Mouse (Mus musculus) ES-Bruce4 (cell line): ENCODE results near the gene Astl. TPM values are rescaled to one million over a fixed set of nuclear protein-coding genes. Genes with fewer than 3 reads are reported as not detected.

Experiments used
- H3K27ac ChIP-seq: 2 replicates; pipeline ENCODE4 v1.5.1; 2012; ENCODE audit warnings: low read length, inconsistent platforms; ENCODE audit not compliant: insufficient read depth
- H3K27me3 ChIP-seq: 2 replicates; pipeline ENCODE4 v1.6.1; 2012; ENCODE audit warnings: mild to moderate bottlenecking, low read length, inconsistent platforms; ENCODE audit not compliant: control insufficient read depth, poor library complexity, insufficient read depth, severe bottlenecking
- H3K36me3 ChIP-seq: 2 replicates; pipeline ENCODE4 v1.6.1; 2012; ENCODE audit warnings: inconsistent platforms, mild to moderate bottlenecking, low read length, moderate library complexity; ENCODE audit not compliant: control insufficient read depth, poor library complexity, insufficient read depth, severe bottlenecking
- H3K4me1 ChIP-seq: one replicate; pipeline ENCODE4 v1.8.1; 2011; ENCODE audit warnings: low read length; ENCODE audit not compliant: control insufficient read depth, insufficient read depth
- H3K4me3 ChIP-seq: 2 replicates; pipeline ENCODE4 v1.5.1; 2011; ENCODE audit warnings: low read depth, mild to moderate bottlenecking, low read length
- H3K9ac ChIP-seq: 2 replicates; pipeline ENCODE4 v1.6.1; 2012; ENCODE audit warnings: low read depth, mild to moderate bottlenecking, inconsistent platforms; ENCODE audit not compliant: poor library complexity, severe bottlenecking
- H3K9me3 ChIP-seq: replicated peaks from 2 replicates; pipeline ENCODE4 v1.6.1; 2012; ENCODE audit warnings: mild to moderate bottlenecking, low read length, inconsistent platforms; ENCODE audit not compliant: control insufficient read depth, poor library complexity, insufficient read depth, severe bottlenecking
- CTCF ChIP-seq: IDR thresholded peaks from one replicate; pipeline ENCODE4 v1.8.1; 2011; ENCODE audit warnings: low read depth, low read length
- EP300 ChIP-seq: IDR thresholded peaks from 2 replicates; pipeline ENCODE4 v1.6.1; 2011; ENCODE audit warnings: low read depth, low read length; ENCODE audit not compliant: insufficient read depth
- POLR2A ChIP-seq: IDR thresholded peaks from one replicate; pipeline ENCODE4 v1.8.1; 2011; ENCODE audit warnings: low read length; ENCODE audit not compliant: insufficient read depth
- polyA plus RNA-seq: library from polyadenylated mRNA; stranded (reverse); fragments of >200 nt; gene quantifications from 2 replicates; pipeline ENCODE4 v1.2.4, GENCODE M21; 2011; ENCODE audit warnings: low read depth; ENCODE audit not compliant: missing spikeins, insufficient read depth, insufficient read length

Astl gene
- polyA plus RNA-seq, 1 experiment, result not detected

GRCm38 (mm10) chr2:127374131-127374530 lies 35.7 kb downstream of the Astl start:
- no peak for TF ChIP-seq EP300
- TF ChIP-seq CTCF, result no peak
- no peak for TF ChIP-seq POLR2A
- H3K9me3 ChIP-seq, result no peaks in the 10 kb centered on the region
- no peaks in the 10 kb centered on the region for H3K36me3 ChIP-seq
- no peak overlapping the region for H3K9ac ChIP-seq
- H3K4me1 ChIP-seq, result no peaks in the 10 kb centered on the region
- H3K4me3 ChIP-seq, result no peak overlapping the region
- H3K27ac ChIP-seq, result no peak overlapping the region
- H3K27me3 ChIP-seq, result no peaks in the 10 kb centered on the region

GRCm38 (mm10) chr2:127375087-127375486 lies 36.6 kb downstream of the Astl start:
- H3K27ac ChIP-seq, result no peak overlapping the region
- H3K4me3 ChIP-seq, result no peak overlapping the region
- H3K9ac ChIP-seq, result no peak overlapping the region
- no peak for TF ChIP-seq POLR2A
- no peak for TF ChIP-seq EP300
- no peak for TF ChIP-seq CTCF
- no peaks in the 10 kb centered on the region for H3K9me3 ChIP-seq
- H3K36me3 ChIP-seq, result no peaks in the 10 kb centered on the region
- no peaks in the 10 kb centered on the region for H3K4me1 ChIP-seq
- H3K27me3 ChIP-seq, result no peaks in the 10 kb centered on the region

- H3K27ac ChIP-seq, result no peak overlapping the region
- no peaks in the 10 kb centered on the region for H3K27me3 ChIP-seq
- H3K9ac ChIP-seq, result no peak overlapping the region
- H3K9me3 ChIP-seq, result no peaks in the 10 kb centered on the region
- H3K4me3 ChIP-seq, result no peak overlapping the region
- no peaks in the 10 kb centered on the region for H3K4me1 ChIP-seq
- TF ChIP-seq EP300, result no peak
- TF ChIP-seq CTCF, result peak; percentile 55
- H3K36me3 ChIP-seq, result no peaks in the 10 kb centered on the region
Measured at GRCm38 (mm10) chr2:127375759-127376341, 37.4 kb downstream of the Astl start.

- no peak for TF ChIP-seq CTCF
- no peak for TF ChIP-seq POLR2A
- TF ChIP-seq EP300, result no peak
- Histone ChIP-seq H3K36me3 (no peaks in the 10 kb centered on the region), H3K9ac (no peak overlapping the region), H3K9me3 (no peaks in the 10 kb centered on the region), H3K4me3 (no peak overlapping the region), H3K27ac (no peak overlapping the region), H3K4me1 (no peaks in the 10 kb centered on the region), H3K27me3 (no peaks in the 10 kb centered on the region)
Measured at GRCm38 (mm10) chr2:127376423-127377051, 38.1 kb downstream of the Astl start.

- H3K27me3 ChIP-seq, result no peaks in the 10 kb centered on the region
- no peaks in the 10 kb centered on the region for H3K36me3 ChIP-seq
- no peaks in the 10 kb centered on the region for H3K9me3 ChIP-seq
- no peak overlapping the region for H3K4me3 ChIP-seq
- TF ChIP-seq EP300 (no peak), CTCF (no peak), POLR2A (no peak)
- no peak overlapping the region for H3K9ac ChIP-seq
- H3K27ac ChIP-seq, result no peak overlapping the region
- H3K4me1 ChIP-seq, result no peaks in the 10 kb centered on the region
Measured at GRCm38 (mm10) chr2:127377942-127378610, 39.6 kb downstream of the Astl start.

- Histone ChIP-seq H3K36me3 (no peaks in the 10 kb centered on the region), H3K4me1 (no peaks in the 10 kb centered on the region), H3K9me3 (no peaks in the 10 kb centered on the region), H3K27ac (no peak overlapping the region), H3K4me3 (no peak overlapping the region), H3K27me3 (no peaks in the 10 kb centered on the region), H3K9ac (no peak overlapping the region)
- TF ChIP-seq EP300 (no peak), CTCF (no peak), POLR2A (no peak)
Measured at GRCm38 (mm10) chr2:127378611-127378990, 40.2 kb downstream of the Astl start.
